Mouse (Mus musculus) brain, embryonic 14.5 days (tissue): ENCODE results near the gene Calcoco2.

Source experiments
- CTCF ChIP-seq: fragments of 200-500 bp; IDR thresholded peaks from 2 replicates; pipeline ENCODE4 v1.5.1; 2012; ENCODE audit warnings: inconsistent platforms, mild to moderate bottlenecking, moderate library complexity, borderline replicate concordance; ENCODE audit not compliant: insufficient read depth, insufficient read length; ENCODE audit errors: extremely low read depth
- POLR2A ChIP-seq: fragments of 200-500 bp; IDR thresholded peaks from 2 replicates; pipeline ENCODE4 v1.6.1; 2012; ENCODE audit warnings: mild to moderate bottlenecking, inconsistent platforms, borderline replicate concordance; ENCODE audit not compliant: poor library complexity, insufficient read depth, insufficient read length, severe bottlenecking; ENCODE audit errors: extremely low read depth

DNA sequence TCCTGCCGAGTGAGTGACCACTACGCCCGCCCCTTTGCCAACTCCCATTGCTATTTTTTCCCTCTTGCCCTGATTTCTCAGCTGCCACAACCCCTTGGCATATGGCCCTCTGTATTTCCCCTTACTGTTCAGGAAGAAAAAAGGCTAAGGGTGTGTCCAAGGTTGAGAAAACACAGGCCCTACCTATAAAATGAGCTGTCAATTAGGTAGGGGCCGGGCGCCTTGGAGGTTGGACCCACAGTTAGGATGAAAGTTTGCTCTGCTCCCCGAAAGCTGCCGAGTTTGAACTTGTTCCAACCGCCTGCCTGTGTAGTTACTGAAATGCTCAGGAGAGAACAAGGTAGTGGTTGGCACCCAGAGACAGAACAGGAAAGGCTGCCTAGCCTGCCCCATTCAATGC lies 24.1 kb upstream of the Calcoco2 start:
- TF ChIP-seq POLR2A (no peak), CTCF (no peak)
